Mouse (Mus musculus) forebrain, embryonic 10.5 days (tissue): ENCODE measurements around the gene Gfod1. TPM values are rescaled to one million over a fixed set of nuclear protein-coding genes. Genes with fewer than 3 reads are reported as not detected.

Experiments
- DNase-seq: peaks from one replicate; pipeline ENCODE4 v3.0.0-alpha.2; 2017; ENCODE audit warnings: low spot score; ENCODE audit errors: extremely low spot score
- H3K27ac ChIP-seq: fragments of 300-500 bp; sonication (generic); 2 replicates; pipeline ENCODE4 v1.5.1; 2016; ENCODE audit warnings: mild to moderate bottlenecking
- H3K27me3 ChIP-seq: fragments of 300-500 bp; sonication (generic); 2 replicates; pipeline ENCODE4 v1.6.1; 2016; ENCODE audit warnings: mild to moderate bottlenecking; ENCODE audit not compliant: poor library complexity, severe bottlenecking
- H3K36me3 ChIP-seq: fragments of 300-500 bp; sonication (generic); replicated peaks from 2 replicates; pipeline ENCODE4 v1.6.1; 2016; ENCODE audit warnings: mild to moderate bottlenecking, moderate library complexity
- H3K4me1 ChIP-seq: fragments of 300-500 bp; sonication (generic); 2 replicates; pipeline ENCODE4 v1.6.1; 2016
- H3K4me3 ChIP-seq: fragments of 300-500 bp; sonication (generic); 2 replicates; pipeline ENCODE4 v1.5.1; 2016; ENCODE audit warnings: mild to moderate bottlenecking, moderate library complexity
- H3K9me3 ChIP-seq: fragments of 300-500 bp; sonication (generic); 2 replicates; pipeline ENCODE4 v1.6.1; 2016; ENCODE audit warnings: mild to moderate bottlenecking, moderate library complexity
- WGBS: fragments of 180-500 bp; shearing (Covaris S2); methylation state at CpG from one replicate; pipeline ENCODE4 v1.1.7; 2016; 5-methylcytosine and 5-hydroxymethylcytosine counted together
- polyA plus RNA-seq: library from polyadenylated mRNA; unstranded; fragments of >200 nt; fragmentation: Nextera tagmentation; extraction: Ambion mirVana; gene quantifications from 2 replicates; pipeline ENCODE4 v1.2.1, GENCODE M21; 2016

Gene Gfod1
- polyA plus RNA-seq, 1 experiment from 2014 or later, result 0.22 TPM

DNA sequence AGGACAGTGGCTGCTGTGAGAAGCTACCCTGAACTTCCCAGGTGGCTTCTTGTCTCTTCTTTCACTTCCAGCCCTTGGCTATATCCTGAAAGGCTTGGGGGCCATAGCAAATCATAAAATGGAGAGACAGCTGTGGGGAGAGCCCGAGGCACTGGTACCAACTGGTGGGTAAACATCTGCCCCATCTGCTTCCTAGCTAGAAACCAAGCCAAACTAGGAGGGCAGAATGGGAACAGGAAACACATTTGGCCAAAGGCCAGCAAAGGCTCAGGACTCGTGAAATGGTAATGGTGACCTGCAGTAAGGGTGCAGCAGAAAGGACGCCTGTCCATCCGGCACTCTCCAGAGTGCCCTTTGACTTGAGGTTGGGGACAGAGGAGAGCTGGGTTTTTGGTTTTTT lies 85.2 kb downstream of the Gfod1 start:
- H3K27me3 ChIP-seq, result no peaks in the 10 kb centered on the region
- H3K4me3 ChIP-seq, result no peak overlapping the region
- no peak overlapping the region for H3K27ac ChIP-seq
- H3K36me3 ChIP-seq, result no peaks in the 10 kb centered on the region
- H3K4me1 ChIP-seq, result peaks cover 26% of the 10 kb centered on the region
- H3K9me3 ChIP-seq, result no peaks in the 10 kb centered on the region
- DNase-seq, result no peak
- WGBS, result 76% methylated on average over 4 of the region's 4 CpGs

DNA sequence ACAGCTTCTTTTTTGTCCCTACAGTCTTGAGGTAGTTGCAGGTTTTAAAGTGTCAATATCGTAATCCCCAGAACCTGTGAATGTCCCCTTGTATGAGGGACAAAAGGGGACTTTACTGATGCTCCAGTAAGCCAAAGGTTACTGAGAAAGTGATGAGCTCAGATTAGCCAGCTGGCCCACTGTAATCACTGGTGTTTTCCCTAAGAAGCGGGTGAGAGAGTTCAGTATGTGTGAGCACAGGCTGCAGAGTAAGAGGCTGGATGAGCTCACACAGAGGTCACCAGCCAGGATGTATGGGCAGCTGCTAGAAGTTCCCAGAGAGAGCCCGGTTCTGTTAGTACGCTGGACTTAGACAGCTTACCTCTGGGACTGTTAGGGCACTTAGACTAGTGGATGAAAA lies 85.7 kb downstream of the Gfod1 start:
- no peak for DNase-seq
- no peaks in the 10 kb centered on the region for H3K27me3 ChIP-seq
- H3K9me3 ChIP-seq, result no peaks in the 10 kb centered on the region
- no peak overlapping the region for H3K27ac ChIP-seq
- H3K36me3 ChIP-seq, result no peaks in the 10 kb centered on the region
- 76% methylated on average over 4 of the region's 4 CpGs for WGBS
- no peak overlapping the region for H3K4me3 ChIP-seq
- peaks cover 26% of the 10 kb centered on the region for H3K4me1 ChIP-seq

DNA sequence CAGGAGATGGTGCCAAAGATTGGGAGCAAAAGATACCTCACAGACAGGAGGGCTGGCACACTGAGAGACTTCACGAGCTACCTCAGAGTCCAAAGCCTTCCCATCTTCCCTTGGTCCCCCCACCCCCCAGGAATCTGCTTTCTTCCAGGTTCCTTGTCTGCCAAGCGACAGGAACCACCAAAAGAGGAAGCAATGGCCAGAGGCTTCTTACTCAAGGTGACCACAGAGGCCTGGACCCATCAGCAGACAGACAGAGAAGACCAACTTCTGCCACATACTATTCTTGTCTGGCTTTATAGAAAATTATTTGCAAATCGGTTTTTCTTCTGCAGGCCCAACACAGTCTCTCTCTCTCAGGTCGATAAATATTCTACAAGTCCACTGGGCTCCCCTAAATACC lies 86.3 kb downstream of the Gfod1 start:
- H3K4me3 ChIP-seq, result no peak overlapping the region
- H3K27ac ChIP-seq, result no peak overlapping the region
- no peak for DNase-seq
- WGBS, result 84% methylated on average over 4 of the region's 4 CpGs
- no peaks in the 10 kb centered on the region for H3K27me3 ChIP-seq
- peaks cover 26% of the 10 kb centered on the region for H3K4me1 ChIP-seq
- no peaks in the 10 kb centered on the region for H3K9me3 ChIP-seq
- H3K36me3 ChIP-seq, result no peaks in the 10 kb centered on the region

DNA sequence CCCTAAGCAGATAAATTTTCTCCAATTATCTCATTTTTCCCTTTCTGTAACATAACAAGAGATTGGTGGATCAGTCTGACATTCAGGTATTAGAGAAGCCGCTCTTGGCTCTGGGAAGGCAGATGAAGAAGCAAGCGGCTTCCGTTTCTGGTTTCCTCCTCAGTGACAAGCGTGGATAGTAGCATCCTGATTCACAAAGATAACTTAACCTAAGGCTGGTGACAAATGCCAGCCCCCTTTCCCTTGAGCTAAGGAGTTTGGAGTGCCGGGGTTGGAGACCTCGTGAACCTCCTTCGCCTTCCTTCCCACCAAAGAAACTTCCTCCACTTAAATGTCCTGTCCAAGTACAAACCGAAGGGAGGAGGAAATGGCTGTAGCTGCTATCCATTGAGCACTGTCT lies 86.9 kb downstream of the Gfod1 start:
- DNase-seq, result no peak
- H3K36me3 ChIP-seq, result no peaks in the 10 kb centered on the region
- H3K9me3 ChIP-seq, result no peaks in the 10 kb centered on the region

DNA sequence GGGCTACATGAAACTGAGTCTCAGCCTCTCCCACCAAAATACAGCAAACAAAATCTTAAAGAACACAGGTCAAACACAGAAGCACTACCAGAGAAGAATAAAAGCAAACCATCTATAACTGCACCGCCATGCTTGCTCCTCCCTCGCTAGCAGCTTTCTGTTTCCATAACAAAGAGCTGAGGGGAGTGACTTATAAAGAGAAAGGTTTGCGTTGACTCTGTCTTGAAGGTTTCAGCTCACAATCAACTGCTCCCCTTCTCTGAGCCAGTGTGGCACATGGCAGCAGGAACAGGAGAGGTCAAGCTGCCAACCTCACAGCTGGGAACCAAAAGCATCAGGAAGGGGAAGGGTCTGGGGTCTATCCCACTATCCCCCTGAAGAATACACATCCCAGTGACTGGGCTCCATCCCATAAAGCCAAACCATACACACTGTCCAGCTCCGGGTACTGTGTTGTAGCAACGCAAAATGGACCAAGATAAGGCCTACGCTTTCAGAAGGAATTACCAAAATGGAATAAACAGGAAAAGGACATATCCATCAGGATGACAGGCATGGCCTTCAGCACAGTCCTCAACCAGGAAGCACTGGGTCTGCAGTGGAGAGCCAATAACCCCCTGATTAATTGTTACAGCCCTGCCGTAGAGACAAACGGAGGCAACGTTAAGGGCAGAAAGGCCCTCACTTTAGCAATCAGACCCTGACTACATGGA lies 87.8 kb downstream of the Gfod1 start:
- no peak overlapping the region for H3K27ac ChIP-seq
- peaks cover 33% of the 10 kb centered on the region for H3K4me1 ChIP-seq
- H3K9me3 ChIP-seq, result no peaks in the 10 kb centered on the region
- 81% methylated on average over 9 of the region's 9 CpGs for WGBS
- H3K4me3 ChIP-seq, result no peak overlapping the region
- no peak for DNase-seq
- no peaks in the 10 kb centered on the region for H3K36me3 ChIP-seq
- no peaks in the 10 kb centered on the region for H3K27me3 ChIP-seq

More for the DNA sequence above, 86.9 kb downstream of the Gfod1 start:
- Histone ChIP-seq H3K27me3 (no peaks in the 10 kb centered on the region), H3K4me3 (no peak overlapping the region), H3K4me1 (peaks cover 32% of the 10 kb centered on the region), H3K27ac (no peak overlapping the region)
- WGBS, result 87% methylated on average over 8 of the region's 8 CpGs

DNA sequence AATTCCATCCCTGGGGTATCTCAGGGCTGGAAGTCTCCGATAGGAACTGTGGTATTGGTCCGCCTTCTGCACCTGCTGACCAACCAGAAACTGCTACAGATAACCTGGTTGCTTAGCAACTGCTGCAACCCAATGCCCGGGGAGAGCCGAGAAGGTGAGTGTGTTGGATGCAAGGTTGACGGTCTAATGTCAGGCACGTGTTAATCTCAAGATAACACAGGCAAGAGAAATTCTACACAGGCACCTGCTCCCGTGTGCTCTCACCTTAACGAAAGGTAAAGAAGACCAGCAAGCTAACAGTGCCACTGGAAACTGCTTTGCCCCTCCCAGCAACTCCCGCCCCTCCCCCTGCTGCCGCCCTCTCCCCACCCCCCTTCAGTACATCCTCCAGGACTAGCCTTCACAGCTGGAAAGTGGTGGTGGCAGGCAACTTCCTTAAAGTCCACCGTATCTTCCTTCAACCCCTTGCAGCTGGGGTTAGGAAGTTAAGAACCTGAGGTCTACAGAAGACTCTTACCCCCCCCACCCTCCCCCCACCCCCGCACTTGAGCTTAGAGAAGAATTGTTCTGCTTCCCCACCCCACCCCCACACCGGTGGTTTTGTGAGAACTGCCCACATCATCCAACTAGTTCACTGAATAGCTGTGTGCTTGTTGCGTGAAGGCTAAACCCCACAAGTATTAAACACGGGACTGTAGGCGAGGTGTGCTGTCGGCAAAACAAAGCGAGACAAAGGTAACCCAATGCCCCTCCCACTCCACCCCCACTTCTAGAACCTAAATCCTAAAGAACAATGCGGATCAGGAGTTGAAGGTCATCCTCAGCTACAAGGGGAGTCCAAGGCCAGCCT lies 88.6 kb downstream of the Gfod1 start:
- peak overlapping the region; percentile 58; the same call in 1 of the 2 replicates for H3K27ac ChIP-seq
- H3K27me3 ChIP-seq, result no peaks in the 10 kb centered on the region
- H3K4me3 ChIP-seq, result peak overlapping the region; percentile 34
- H3K9me3 ChIP-seq, result no peaks in the 10 kb centered on the region
- peaks cover 38% of the 10 kb centered on the region for H3K4me1 ChIP-seq
- 16% methylated on average over 19 of the region's 19 CpGs for WGBS
- no peak for DNase-seq
- no peaks in the 10 kb centered on the region for H3K36me3 ChIP-seq

DNA sequence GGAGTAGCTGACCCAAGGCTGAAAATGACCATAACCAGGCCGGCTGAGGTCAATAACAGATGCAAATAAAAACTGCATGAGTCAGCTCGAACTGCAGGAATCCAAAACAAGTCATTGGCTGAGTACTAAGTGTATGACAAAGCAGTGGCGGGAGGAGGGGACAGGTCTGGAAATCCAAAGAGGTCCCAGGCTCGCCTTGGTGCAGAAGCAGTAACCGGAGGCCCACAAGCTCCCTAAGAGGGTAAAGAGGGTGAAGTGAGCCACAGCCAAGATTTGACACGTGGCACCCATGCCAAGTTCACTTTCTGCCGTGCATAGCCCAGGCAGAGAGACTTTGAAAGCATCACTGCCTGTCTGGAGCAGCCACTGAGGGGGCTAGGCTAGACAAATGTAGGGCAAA lies 91.6 kb downstream of the Gfod1 start:
- Histone ChIP-seq H3K27ac (no peak overlapping the region), H3K36me3 (no peaks in the 10 kb centered on the region), H3K4me3 (no peak overlapping the region), H3K4me1 (peaks cover 51% of the 10 kb centered on the region), H3K9me3 (no peaks in the 10 kb centered on the region), H3K27me3 (peaks cover 9% of the 10 kb centered on the region; the same call in 1 of the 2 replicates)
- WGBS, result 70% methylated on average over 7 of the region's 7 CpGs
- no peak for DNase-seq

DNA sequence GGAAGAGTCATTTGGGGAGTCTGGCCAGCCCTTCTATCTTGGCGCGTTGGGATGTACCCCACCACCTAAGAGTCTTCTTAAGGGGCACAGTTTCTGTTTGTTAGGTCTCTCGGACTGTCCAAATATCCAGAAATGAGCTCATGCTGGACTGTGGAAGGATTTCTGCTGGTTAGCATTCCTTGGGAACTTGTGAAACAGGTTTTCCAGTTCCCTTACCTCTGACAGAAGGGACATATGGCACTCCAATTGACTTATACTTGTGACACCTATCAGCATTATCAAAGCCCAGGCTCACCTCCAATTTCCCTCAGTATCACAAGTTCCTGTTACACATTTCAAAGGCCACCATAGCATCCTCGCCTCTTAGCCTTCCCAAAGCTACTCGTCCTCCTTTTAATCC lies 93.0 kb downstream of the Gfod1 start:
- no peak overlapping the region for H3K27ac ChIP-seq

DNA sequence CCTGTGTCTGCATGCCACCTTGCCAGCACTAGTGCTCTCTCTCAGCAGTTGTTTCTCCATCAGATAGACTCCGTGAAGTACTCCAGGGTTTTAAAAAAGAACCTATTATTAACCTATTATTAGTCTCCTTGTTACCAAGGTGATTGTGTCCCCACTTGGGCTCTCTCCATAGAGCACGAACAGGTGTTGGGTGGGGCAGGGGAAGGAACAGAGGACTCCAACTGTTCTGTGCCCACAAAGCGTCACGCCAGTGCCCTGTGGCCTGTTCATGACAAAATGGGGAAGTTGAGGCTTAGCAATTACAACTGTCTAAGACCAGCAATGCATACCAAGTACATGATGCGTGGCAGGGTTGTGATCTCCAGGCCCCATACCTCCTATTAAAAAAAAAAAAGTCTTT lies 94.4 kb downstream of the Gfod1 start:
- no peaks in the 10 kb centered on the region for H3K9me3 ChIP-seq
- peaks cover 9% of the 10 kb centered on the region; the same call in 1 of the 2 replicates for H3K27me3 ChIP-seq
- 72% methylated on average over 5 of the region's 5 CpGs for WGBS
- DNase-seq, result no peak
- H3K4me1 ChIP-seq, result peaks cover 36% of the 10 kb centered on the region
- no peak overlapping the region for H3K27ac ChIP-seq
- H3K36me3 ChIP-seq, result no peaks in the 10 kb centered on the region
- H3K4me3 ChIP-seq, result no peak overlapping the region

More for the DNA sequence above, 93.0 kb downstream of the Gfod1 start:
- WGBS, result 89% methylated on average over 5 of the region's 5 CpGs
- no peak overlapping the region for H3K4me3 ChIP-seq
- H3K9me3 ChIP-seq, result no peaks in the 10 kb centered on the region
- H3K4me1 ChIP-seq, result peaks cover 50% of the 10 kb centered on the region
- H3K36me3 ChIP-seq, result no peaks in the 10 kb centered on the region
- peaks cover 9% of the 10 kb centered on the region; the same call in 1 of the 2 replicates for H3K27me3 ChIP-seq
- no peak for DNase-seq

DNA sequence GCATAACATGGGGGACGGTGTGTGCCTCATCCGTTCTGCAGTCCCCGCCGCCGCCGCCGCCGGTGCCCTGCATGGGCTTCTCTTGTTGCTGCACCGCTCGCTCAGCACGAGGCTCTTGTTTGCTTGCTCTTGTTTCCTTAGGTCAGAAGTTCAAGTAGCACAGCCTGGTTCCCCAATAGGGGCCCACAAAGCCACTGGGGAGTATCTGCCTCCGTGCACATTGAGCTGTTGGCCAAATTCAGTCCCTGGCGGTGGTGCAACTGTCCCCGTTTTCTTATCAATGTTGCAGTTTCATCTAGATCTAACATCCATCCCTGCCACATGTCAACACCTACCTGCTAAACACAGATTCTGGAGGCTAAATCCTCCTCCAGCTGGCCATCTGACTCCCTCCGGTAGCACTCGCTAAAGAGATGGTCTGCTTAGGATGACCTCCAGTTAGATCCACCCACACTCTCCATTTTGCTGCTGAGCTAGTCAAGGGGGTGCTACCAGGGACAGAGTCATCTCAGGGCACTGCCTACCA lies 95.0 kb downstream of the Gfod1 start:
- Histone ChIP-seq H3K4me3 (no peak overlapping the region), H3K27ac (no peak overlapping the region; the same call in 1 of the 2 replicates), H3K27me3 (peaks cover 9% of the 10 kb centered on the region; the same call in 1 of the 2 replicates), H3K4me1 (peaks cover 38% of the 10 kb centered on the region), H3K36me3 (no peaks in the 10 kb centered on the region), H3K9me3 (no peaks in the 10 kb centered on the region)
- 48% methylated on average over 16 of the region's 16 CpGs for WGBS
- no peak for DNase-seq

DNA sequence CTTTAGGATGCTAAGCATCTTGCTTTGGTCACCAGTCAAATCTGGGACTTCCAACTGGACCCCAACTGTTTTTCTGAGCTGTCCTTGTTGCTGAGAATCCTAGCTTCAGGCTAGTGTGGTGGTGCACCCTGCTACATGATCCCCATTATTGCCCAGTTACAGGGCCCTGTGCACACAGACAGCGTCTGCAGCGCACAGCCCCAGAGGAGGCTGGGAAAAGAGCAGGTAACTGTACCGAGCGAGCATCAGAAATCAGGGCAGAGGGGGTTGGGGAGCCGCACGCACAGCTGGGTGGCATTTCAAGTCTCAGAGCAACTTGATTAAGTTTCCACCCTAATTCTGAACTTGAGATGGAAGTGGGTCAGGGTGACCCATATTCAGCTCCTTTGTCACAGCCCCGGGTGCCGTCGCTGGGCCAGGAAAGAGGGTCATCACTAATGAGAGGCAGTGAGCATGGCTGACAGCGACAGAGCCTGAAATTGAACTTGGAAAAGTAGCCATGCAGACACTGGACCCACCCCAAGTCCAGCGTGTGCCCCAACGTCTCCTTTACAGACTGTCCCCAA lies 97.8 kb downstream of the Gfod1 start:
- WGBS, result 88% methylated on average over 12 of the region's 12 CpGs

DNA sequence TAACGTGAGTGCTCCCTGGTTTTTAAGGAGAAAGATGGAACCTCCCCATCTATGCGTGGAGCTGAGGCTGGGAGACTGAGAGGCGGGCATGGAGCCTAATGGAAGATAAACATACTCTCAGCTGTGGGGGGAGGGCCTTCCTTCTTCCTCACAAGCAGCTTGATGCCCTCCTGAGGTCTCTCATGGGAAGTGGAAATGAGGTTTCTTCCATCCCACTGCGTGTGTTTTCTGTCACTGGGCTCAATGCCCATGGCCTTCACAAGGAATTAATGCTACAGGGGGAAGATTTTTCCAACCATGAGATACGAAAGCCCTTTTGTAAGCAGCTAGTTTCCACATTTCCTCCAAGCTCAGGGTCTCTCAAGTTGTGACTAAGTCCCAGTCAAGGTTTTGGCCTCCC lies 100.3 kb downstream of the Gfod1 start:
- Histone ChIP-seq H3K27ac (no peak overlapping the region), H3K4me1 (peaks cover 19% of the 10 kb centered on the region), H3K9me3 (no peaks in the 10 kb centered on the region), H3K36me3 (peaks cover 5% of the 10 kb centered on the region; the same call in 1 of the 2 replicates), H3K27me3 (peaks cover 8% of the 10 kb centered on the region; the same call in 1 of the 2 replicates), H3K4me3 (no peak overlapping the region)
- no peak for DNase-seq
- 74% methylated on average over 5 of the region's 5 CpGs for WGBS

More for the DNA sequence above, 97.8 kb downstream of the Gfod1 start:
- Histone ChIP-seq H3K27me3 (peaks cover 9% of the 10 kb centered on the region; the same call in 1 of the 2 replicates), H3K9me3 (no peaks in the 10 kb centered on the region), H3K36me3 (no peaks in the 10 kb centered on the region), H3K4me1 (peaks cover 31% of the 10 kb centered on the region), H3K27ac (no peak overlapping the region), H3K4me3 (no peak overlapping the region)
- no peak for DNase-seq
